Mouse (Mus musculus) CH12.LX (cell line): ENCODE measurements around the gene Uba52. TPM values are rescaled to one million over a fixed set of nuclear protein-coding genes. Genes with fewer than 3 reads are reported as not detected.

Experiments
- DNase-seq: peaks from one replicate; pipeline ENCODE4 v3.0.0-alpha.2; 2013; ENCODE audit errors: extremely low read depth
- H3K27ac ChIP-seq: 2 replicates; pipeline ENCODE4 v1.5.1; 2012; ENCODE audit warnings: low read depth, mild to moderate bottlenecking, control low read depth, moderate library complexity; ENCODE audit not compliant: insufficient read depth
- H3K27me3 ChIP-seq: replicated peaks from 2 replicates; pipeline ENCODE3; 2012; ENCODE audit warnings: inconsistent platforms
- H3K36me3 ChIP-seq, 2 experiments: replicated peaks in 1 of 2; 2 replicates each; pipeline versions ENCODE3 to v1.6.1; 2012; ENCODE audit warnings: inconsistent platforms in 1 of 2, low read length in 1 of 2, mild to moderate bottlenecking in 1 of 2, mixed read lengths in 1 of 2, moderate library complexity in 1 of 2; ENCODE audit not compliant: control insufficient read depth in 1 of 2, insufficient read depth in 1 of 2
- H3K4me1 ChIP-seq, 2 experiments: 2 replicates each; pipeline ENCODE4 v1.6.1; 2012; ENCODE audit warnings: inconsistent platforms in 1 of 2, moderate library complexity in 1 of 2; ENCODE audit not compliant: insufficient read depth in 2 of 2, control insufficient read depth in 1 of 2
- H3K4me2 ChIP-seq: 2 replicates; pipeline ENCODE4 v1.6.1; 2012; ENCODE audit warnings: low read depth, mild to moderate bottlenecking, control low read depth; ENCODE audit not compliant: poor library complexity, insufficient read depth, severe bottlenecking
- H3K4me3 ChIP-seq, 3 experiments: fragments of 150-350 bp in 1 of 3; sonication (generic) in 1 of 3; replicated peaks in 1 of 3; 2 replicates each; pipeline versions ENCODE3 to v1.5.1; 2011 to 2012; ENCODE audit warnings: low read depth in 2 of 3, low read length in 2 of 3, mild to moderate bottlenecking in 2 of 3, moderate library complexity in 2 of 3, control low read depth in 1 of 3, improper control_type of control experiment in 1 of 3, inconsistent platforms in 1 of 3, mixed read lengths in 1 of 3; ENCODE audit not compliant: poor library complexity in 1 of 3
- H3K79me2 ChIP-seq: replicated peaks from 2 replicates; pipeline ENCODE4 v1.6.1; 2012; ENCODE audit warnings: mild to moderate bottlenecking, moderate library complexity; ENCODE audit not compliant: control insufficient read depth, poor library complexity, insufficient read depth, severe bottlenecking; ENCODE audit errors: extremely low read depth
- H3K9ac ChIP-seq: 2 replicates; pipeline ENCODE4 v1.6.1; 2012; ENCODE audit warnings: low read depth, mild to moderate bottlenecking, control low read depth, moderate library complexity; ENCODE audit not compliant: insufficient read depth
- H3K9me3 ChIP-seq: replicated peaks from 2 replicates; pipeline ENCODE3; 2012; ENCODE audit warnings: low read length, inconsistent platforms, mixed read lengths
- BHLHE40 ChIP-seq: IDR thresholded peaks from 2 replicates; pipeline ENCODE4 v1.6.1; 2011; ENCODE audit warnings: mild to moderate bottlenecking, low read depth, low read length, improper control_type of control experiment
- CTCF ChIP-seq, 2 experiments: IDR thresholded peaks in 1 of 2; conservative IDR thresholded peaks in 1 of 2; 2 replicates each; pipeline ENCODE4 v1.5.1; 2011 to 2012; ENCODE audit warnings: low read depth in 2 of 2, low read length in 2 of 2, improper control_type of control experiment in 1 of 2, inconsistent platforms in 1 of 2, mild to moderate bottlenecking in 1 of 2, moderate library complexity in 1 of 2
- E2F4 ChIP-seq: IDR thresholded peaks from 2 replicates; pipeline ENCODE4 v1.6.1; 2011; ENCODE audit warnings: low read depth, low read length, improper control_type of control experiment; ENCODE audit not compliant: insufficient replicate concordance
- EP300 ChIP-seq: IDR thresholded peaks from 2 replicates; pipeline ENCODE4 v1.6.1; 2011; ENCODE audit warnings: low read length, improper control_type of control experiment
- ETS1 ChIP-seq: conservative IDR thresholded peaks from 2 replicates; pipeline ENCODE4 v1.6.1; 2012; ENCODE audit warnings: low read depth, mild to moderate bottlenecking, inconsistent platforms, low read length, improper control_type of control experiment, moderate library complexity
- JUN ChIP-seq: IDR thresholded peaks from 2 replicates; pipeline ENCODE4 v1.6.1; 2011; ENCODE audit warnings: low read depth, mild to moderate bottlenecking, low read length, improper control_type of control experiment, moderate library complexity; ENCODE audit not compliant: insufficient read depth
- JUND ChIP-seq: conservative IDR thresholded peaks from 2 replicates; pipeline ENCODE4 v1.6.1; 2011; ENCODE audit warnings: low read depth, low read length, improper control_type of control experiment
- KAT2A ChIP-seq: IDR thresholded peaks from 2 replicates; pipeline ENCODE4 v1.6.1; 2012; ENCODE audit warnings: low read length, improper control_type of control experiment, inconsistent platforms; ENCODE audit not compliant: insufficient replicate concordance
- MAX ChIP-seq: IDR thresholded peaks from 2 replicates; pipeline ENCODE4 v1.6.1; 2011; ENCODE audit warnings: low read length, improper control_type of control experiment
- MAZ ChIP-seq: IDR thresholded peaks from 2 replicates; pipeline ENCODE4 v1.6.1; 2012; ENCODE audit warnings: low read depth, mild to moderate bottlenecking, inconsistent platforms, low read length, improper control_type of control experiment, moderate library complexity
- MXI1 ChIP-seq: IDR thresholded peaks from 2 replicates; pipeline ENCODE4 v1.6.1; 2011; ENCODE audit warnings: mild to moderate bottlenecking, low read depth, low read length, improper control_type of control experiment
- MYC ChIP-seq: IDR thresholded peaks from 2 replicates; pipeline ENCODE4 v1.6.1; 2011; ENCODE audit warnings: low read depth, mild to moderate bottlenecking, improper control_type of control experiment, low read length
- NRF1 ChIP-seq: IDR thresholded peaks from 2 replicates; pipeline ENCODE4 v1.6.1; 2014; ENCODE audit warnings: low read depth, mild to moderate bottlenecking, inconsistent platforms, low read length, improper control_type of control experiment, moderate library complexity
- POLR2A ChIP-seq: IDR thresholded peaks from 2 replicates; pipeline ENCODE4 v1.6.1; 2011; ENCODE audit warnings: low read depth, mild to moderate bottlenecking, improper control_type of control experiment, low read length
- POLR2AphosphoS2 ChIP-seq: IDR thresholded peaks from 2 replicates; pipeline ENCODE4 v1.6.1; 2011; ENCODE audit warnings: low read depth, low read length, improper control_type of control experiment
- RAD21 ChIP-seq: IDR thresholded peaks from 2 replicates; pipeline ENCODE4 v1.6.1; 2011; ENCODE audit warnings: low read depth, mild to moderate bottlenecking, low read length, improper control_type of control experiment, moderate library complexity
- RCOR1 ChIP-seq: conservative IDR thresholded peaks from 2 replicates; pipeline ENCODE4 v1.6.1; 2012; ENCODE audit warnings: low read depth, mild to moderate bottlenecking, inconsistent platforms, low read length, improper control_type of control experiment
- SMC3 ChIP-seq: IDR thresholded peaks from 2 replicates; pipeline ENCODE4 v1.6.1; 2011; ENCODE audit warnings: low read depth, low read length, improper control_type of control experiment
- TCF12 ChIP-seq: IDR thresholded peaks from 2 replicates; pipeline ENCODE4 v1.6.1; 2014; ENCODE audit warnings: low read depth, mild to moderate bottlenecking, inconsistent platforms, low read length, improper control_type of control experiment
- UBTF ChIP-seq: IDR thresholded peaks from 2 replicates; pipeline ENCODE4 v1.6.1; 2012; ENCODE audit warnings: low read depth, mild to moderate bottlenecking, inconsistent platforms, low read length, improper control_type of control experiment, moderate library complexity
- USF1 ChIP-seq: IDR thresholded peaks from 2 replicates; pipeline ENCODE4 v1.6.1; 2014; ENCODE audit warnings: low read depth, mild to moderate bottlenecking, inconsistent platforms, low read length, improper control_type of control experiment
- USF2 ChIP-seq: conservative IDR thresholded peaks from 2 replicates; pipeline ENCODE4 v1.6.1; 2011; ENCODE audit warnings: low read depth, low read length, improper control_type of control experiment
- ZC3H11A ChIP-seq: IDR thresholded peaks from 2 replicates; pipeline ENCODE4 v1.6.1; 2012; ENCODE audit warnings: low read depth, mild to moderate bottlenecking, inconsistent platforms, low read length, improper control_type of control experiment
- ZKSCAN1 ChIP-seq: IDR thresholded peaks from 2 replicates; pipeline ENCODE4 v1.6.1; 2012; ENCODE audit warnings: low read depth, inconsistent platforms, low read length, improper control_type of control experiment, borderline replicate concordance
- ZNF384 ChIP-seq: IDR thresholded peaks from 2 replicates; pipeline ENCODE4 v1.6.1; 2012; ENCODE audit warnings: low read depth, low read length, improper control_type of control experiment, inconsistent platforms
- dilution Hi-C: fragments of 300-500 bp; cut with MboI; formaldehyde crosslinking; loops from 2 replicates; pipeline ENCODE4 v1.14.3; 2020; ENCODE audit warnings: low sequenced_read_pairs; ENCODE audit not compliant: extremely low pct_unique_long_range_greater_than_20kb, extremely low pct_ligation_motif_present
- in situ Hi-C: fragments of 300-500 bp; cut with MboI; formaldehyde crosslinking; loops from 3 replicates; pipeline ENCODE4 v1.14.3; 2019; ENCODE audit warnings: low sequenced_read_pairs, low pct_ligation_motif_present, low pct_unique_long_range_greater_than_20kb, mixed read lengths
- polyA plus RNA-seq: library from polyadenylated mRNA; unstranded; fragments of >175 nt; gene quantifications from 2 replicates; pipeline ENCODE4 v1.2.1, GENCODE M21; 2012; ENCODE audit warnings: low read depth; ENCODE audit not compliant: insufficient read length
- total RNA-seq, 2 experiments: library from RNA; depleted of rRNA; stranded (reverse); fragments of 300-350 nt in 1 of 2; fragments of >200 nt in 1 of 2; gene quantifications; 2 replicates each; pipeline ENCODE4 v1.2.3; 2012 to 2014

The Uba52 gene
- total and polyA plus RNA-seq, 3 experiments, result 1,181 to 3,341 (median 1,372) TPM

- Histone ChIP-seq H3K4me1 (peaks cover 10 to 25% of the 10 kb centered on the region in 2 experiments), H3K27ac (no peak overlapping the region), H3K36me3 (no peaks in the 10 kb centered on the region), H3K4me3 (peak overlapping the region in 1 of 3 experiments; percentile 9)
- in situ Hi-C loops, result no loop called here
- peak; percentile 50; the same call in 1 of the 2 replicates for TF ChIP-seq BHLHE40
- no peak for TF ChIP-seq ZNF384
- TF ChIP-seq USF1, result peak; percentile 40
- no peak for TF ChIP-seq CTCF (conservative IDR thresholded peaks at IDR 0.05 in 1 of 2, IDR thresholded peaks at IDR 0.05 in 1 of 2; ENCODE audit: low read depth in 2 of 2, low read length in 2 of 2)
- TF ChIP-seq NRF1, result 0 out of 2 replicates have a peak, but pooled peaks have one; percentile 20
- TF ChIP-seq KAT2A, result no peak
- TF ChIP-seq JUN, result no peak
- TF ChIP-seq RAD21, result no peak
- TF ChIP-seq E2F4, result no peak
- TF ChIP-seq SMC3, result no peak
- TF ChIP-seq MAX, result peak; percentile 29; the same call in 1 of the 2 replicates
- TF ChIP-seq POLR2AphosphoS2, result no peak
- TF ChIP-seq MYC, result no peak
- TF ChIP-seq TCF12, result peak; percentile 40; the same call in 1 of the 2 replicates
- no peak for TF ChIP-seq RCOR1
- no peak for TF ChIP-seq ZC3H11A
- 0 out of 2 replicates have a peak, but pooled peaks have one; percentile 24 for TF ChIP-seq POLR2A
- TF ChIP-seq MXI1, result peak; percentile 65; the same call in 1 of the 2 replicates
- no peak for TF ChIP-seq MAZ
- no peak for TF ChIP-seq ZKSCAN1
- no peak for TF ChIP-seq JUND
- no peak for TF ChIP-seq USF2
- no peak for TF ChIP-seq ETS1
- 0 out of 2 replicates have a peak, but pooled peaks have one; percentile 65 for TF ChIP-seq UBTF
- TF ChIP-seq EP300, result no peak
- TF ChIP-seq, all 38 proteins: peak for 8
- dilution Hi-C loops, result no loop called here
- H3K9ac ChIP-seq, result no peak overlapping the region
- no peaks in the 10 kb centered on the region for H3K9me3 ChIP-seq
- no peaks in the 10 kb centered on the region for H3K79me2 ChIP-seq
- DNase-seq, result no peak
- peaks cover 96% of the 10 kb centered on the region for H3K27me3 ChIP-seq
- peak overlapping the region; percentile 26 for H3K4me2 ChIP-seq
Observed at GRCm38 (mm10) chr8:70487993-70488796, 22.4 kb downstream of the Uba52 start.
